Mouse (Mus musculus) hindbrain, embryonic 12.5 days (tissue): ENCODE measurements around the gene Gm20388. TPM values are rescaled to one million over a fixed set of nuclear protein-coding genes. Genes with fewer than 3 reads are reported as not detected.

ENCODE experiments used
- ATAC-seq: fragments of 200-750 bp; cut with Nextera tagmentation; 2 replicates; pipeline ENCODE4 v1.8.0; 2017; ENCODE audit warnings: moderate TSS enrichment; ENCODE audit not compliant: low FRiP score
- H3K27ac ChIP-seq: fragments of 300-500 bp; sonication (generic); 2 replicates; pipeline ENCODE4 v1.5.1; 2016; ENCODE audit warnings: mild to moderate bottlenecking
- H3K27me3 ChIP-seq: fragments of 300-500 bp; sonication (generic); 2 replicates; pipeline ENCODE4 v1.6.1; 2016; ENCODE audit warnings: mild to moderate bottlenecking
- H3K36me3 ChIP-seq: fragments of 300-500 bp; sonication (generic); 2 replicates; pipeline ENCODE4 v1.6.1; 2016; ENCODE audit warnings: mild to moderate bottlenecking
- H3K4me1 ChIP-seq: fragments of 300-500 bp; sonication (generic); 2 replicates; pipeline ENCODE4 v1.6.1; 2016
- H3K4me2 ChIP-seq: fragments of 300-500 bp; sonication (generic); replicated peaks from 2 replicates; pipeline ENCODE4 v1.6.1; 2016; ENCODE audit warnings: mild to moderate bottlenecking
- H3K4me3 ChIP-seq: fragments of 300-500 bp; sonication (generic); 2 replicates; pipeline ENCODE4 v1.5.1; 2016; ENCODE audit warnings: mild to moderate bottlenecking
- H3K9ac ChIP-seq: fragments of 300-500 bp; sonication (generic); 2 replicates; pipeline ENCODE4 v1.6.1; 2016; ENCODE audit warnings: mild to moderate bottlenecking, moderate library complexity
- H3K9me3 ChIP-seq: fragments of 300-500 bp; sonication (generic); replicated peaks from 2 replicates; pipeline ENCODE4 v1.6.1; 2016; ENCODE audit warnings: mild to moderate bottlenecking
- WGBS: fragments of 180-500 bp; shearing (Covaris S2); methylation state at CpG from one replicate; pipeline ENCODE4 v1.1.7; 2016; 5-methylcytosine and 5-hydroxymethylcytosine counted together
- polyA plus RNA-seq: library from polyadenylated mRNA; unstranded; fragments of >200 nt; fragmentation: Nextera tagmentation; extraction: Ambion mirVana; gene quantifications from 2 replicates; pipeline ENCODE4 v1.2.1, GENCODE M21; 2016

Gene Gm20388
- polyA plus RNA-seq, 1 experiment from 2014 or later = not detected

DNA sequence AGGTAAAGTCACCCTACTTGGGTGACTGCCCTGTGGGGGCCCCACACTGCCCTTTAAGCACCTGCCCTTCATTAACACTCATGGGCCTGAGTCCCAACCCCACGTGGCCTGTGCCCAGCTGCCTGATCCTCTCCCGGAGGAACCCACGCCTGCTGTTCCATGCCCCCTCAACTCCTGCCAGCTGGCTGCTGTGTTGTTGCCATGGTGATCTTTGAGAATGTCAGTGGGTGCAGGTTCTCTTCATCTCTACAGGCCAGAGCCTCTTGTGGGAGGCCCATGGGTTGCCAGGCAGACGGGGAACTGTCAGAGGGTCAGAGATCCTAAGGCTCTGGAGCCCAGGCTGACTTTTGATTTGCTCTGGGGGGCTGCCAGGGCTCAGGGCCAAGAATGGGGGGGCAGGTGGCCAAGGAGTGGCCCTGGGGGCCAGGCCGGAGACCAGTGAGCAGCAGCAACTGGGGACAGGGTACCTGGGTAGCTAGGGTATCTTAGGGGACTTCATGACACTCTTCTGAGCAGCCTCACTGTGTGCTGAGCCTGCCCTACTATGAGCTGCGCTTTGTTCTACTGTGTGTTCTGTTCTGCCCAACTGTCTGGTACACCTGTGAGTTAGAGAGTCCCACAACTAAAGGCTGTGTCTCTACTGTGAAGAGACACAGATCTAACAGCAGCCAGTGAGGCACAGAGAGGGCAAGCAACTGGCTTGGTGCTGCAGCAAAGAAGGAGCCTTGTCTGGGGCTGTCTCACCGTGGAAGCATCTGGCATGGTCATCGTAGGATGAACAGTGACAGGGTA is 381.9 kb downstream of the Gm20388 start:
- 39% methylated on average over 8 of the region's 8 CpGs for WGBS
- Histone ChIP-seq H3K4me3 (no peak overlapping the region), H3K9me3 (no peaks in the 10 kb centered on the region), H3K27ac (peak overlapping the region; percentile 92), H3K9ac (peak overlapping the region; percentile 47; the same call in 1 of the 2 replicates), H3K27me3 (peaks cover 7% of the 10 kb centered on the region; the same call in 1 of the 2 replicates), H3K4me1 (peaks cover 97% of the 10 kb centered on the region), H3K4me2 (no peak overlapping the region), H3K36me3 (no peaks in the 10 kb centered on the region)
- 0 out of 2 replicates have a peak, but pooled peaks have one; percentile 11 for ATAC-seq

DNA sequence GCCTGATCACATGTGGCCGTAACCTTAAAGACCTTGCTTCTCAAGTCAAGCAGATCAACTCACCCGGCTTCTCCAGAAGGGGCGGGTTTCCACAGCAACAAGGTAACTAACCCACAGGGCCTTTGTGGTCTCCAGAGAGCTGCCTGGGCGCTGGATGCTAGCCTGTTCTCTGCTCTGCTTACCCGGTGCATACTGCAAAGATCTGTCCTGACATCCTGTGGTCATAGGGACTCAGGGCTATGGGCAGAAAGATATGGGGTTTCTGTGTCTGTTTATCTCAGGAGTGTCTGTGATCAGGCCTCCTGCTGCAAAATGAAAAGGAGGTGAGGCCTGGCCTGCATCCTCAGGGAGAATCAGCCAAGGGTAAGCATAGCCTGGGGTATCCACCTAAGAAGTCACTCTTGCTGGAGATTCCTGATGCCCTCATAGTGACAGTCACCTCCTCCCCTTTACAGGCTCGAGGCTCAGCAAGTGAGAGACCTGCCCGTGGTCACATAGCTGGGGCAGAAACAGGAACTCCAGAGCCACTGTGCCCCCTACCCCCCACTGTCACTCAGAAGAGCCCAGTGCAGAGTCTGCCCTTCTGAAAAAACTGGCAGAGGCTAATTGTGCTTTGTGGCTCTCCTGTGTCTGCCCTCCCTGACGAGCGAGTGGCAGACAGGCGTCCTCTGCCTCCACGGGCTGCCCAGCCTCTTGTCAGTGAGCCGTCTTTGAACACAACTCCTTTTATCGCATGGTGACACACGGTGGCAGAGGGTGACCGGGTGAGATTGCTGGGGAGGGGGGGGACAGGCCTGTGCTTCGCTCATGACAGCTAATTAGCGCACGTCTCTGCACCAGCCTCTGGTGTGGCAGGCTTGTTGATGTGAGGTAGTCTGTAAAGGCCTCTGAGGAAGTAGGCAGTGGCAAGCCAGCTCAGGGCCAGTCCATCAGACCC is 383.0 kb downstream of the Gm20388 start:
- H3K9me3 ChIP-seq = no peaks in the 10 kb centered on the region
- H3K27me3 ChIP-seq = peaks cover 7% of the 10 kb centered on the region; the same call in 1 of the 2 replicates
- H3K9ac ChIP-seq = peak overlapping the region; percentile 47
- H3K4me3 ChIP-seq = no peak overlapping the region
- ATAC-seq = peak; percentile 18; the same call in 1 of the 2 replicates
- peak overlapping the region; percentile 92 for H3K27ac ChIP-seq
- peaks cover 98% of the 10 kb centered on the region for H3K4me1 ChIP-seq
- 0 out of 2 replicates have a peak overlapping the region, but pooled peaks have one; percentile 2 for H3K4me2 ChIP-seq
- H3K36me3 ChIP-seq = no peaks in the 10 kb centered on the region
- WGBS = 15% methylated on average over 18 of the region's 18 CpGs

DNA sequence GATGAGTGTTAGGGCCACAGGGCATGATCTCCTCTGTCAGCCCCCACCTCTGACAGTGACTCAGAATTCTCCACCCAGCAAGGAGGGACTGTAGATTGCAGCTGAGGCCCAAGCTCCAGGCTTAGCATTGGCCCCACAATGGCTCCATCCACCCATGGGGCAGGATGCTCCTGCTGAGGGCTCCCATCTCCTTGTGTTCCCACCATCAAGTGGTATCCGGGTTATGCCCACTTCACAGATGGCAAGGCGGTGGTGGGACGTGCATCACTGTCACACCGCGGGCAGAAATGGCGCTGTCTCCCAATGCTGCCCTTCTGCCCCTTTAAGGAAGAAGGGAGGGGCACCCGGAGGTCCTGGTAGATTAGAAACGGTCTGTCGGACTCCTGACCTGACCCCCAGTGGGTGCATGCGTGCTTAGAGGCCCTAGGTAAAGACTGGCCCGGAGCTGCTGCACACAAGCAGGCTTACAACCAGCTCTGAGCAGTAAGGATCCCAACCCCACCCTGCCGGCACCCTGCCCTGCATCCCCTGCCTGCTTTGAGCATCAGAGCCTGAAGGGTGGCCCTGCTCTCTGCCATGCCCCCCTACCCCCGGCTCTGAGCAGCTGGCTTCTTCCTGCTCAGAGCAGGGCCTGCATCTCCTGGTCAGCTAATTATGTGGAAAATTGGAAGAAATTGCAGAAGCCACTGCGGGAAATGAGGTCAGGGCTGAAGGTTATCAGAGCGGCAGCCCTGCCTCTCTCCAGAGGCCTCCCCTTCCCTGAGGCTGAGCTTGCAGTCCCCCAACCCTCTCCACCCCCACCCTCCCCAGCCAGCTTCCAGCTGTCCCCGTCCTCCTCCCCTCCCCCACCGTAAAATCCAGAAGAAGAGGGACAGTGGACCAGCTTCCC is 384.6 kb downstream of the Gm20388 start:
- peak overlapping the region; percentile 12 for H3K4me2 ChIP-seq
- peaks cover 7% of the 10 kb centered on the region; the same call in 1 of the 2 replicates for H3K27me3 ChIP-seq
- 16% methylated on average over 17 of the region's 17 CpGs for WGBS
- H3K4me1 ChIP-seq = peaks cover 95% of the 10 kb centered on the region
- no peaks in the 10 kb centered on the region for H3K36me3 ChIP-seq
- H3K4me3 ChIP-seq = no peak overlapping the region
- no peaks in the 10 kb centered on the region for H3K9me3 ChIP-seq
- peak overlapping the region; percentile 29; the same call in 1 of the 2 replicates for H3K9ac ChIP-seq
- H3K27ac ChIP-seq = peak overlapping the region; percentile 92
- ATAC-seq = peak; percentile 38

DNA sequence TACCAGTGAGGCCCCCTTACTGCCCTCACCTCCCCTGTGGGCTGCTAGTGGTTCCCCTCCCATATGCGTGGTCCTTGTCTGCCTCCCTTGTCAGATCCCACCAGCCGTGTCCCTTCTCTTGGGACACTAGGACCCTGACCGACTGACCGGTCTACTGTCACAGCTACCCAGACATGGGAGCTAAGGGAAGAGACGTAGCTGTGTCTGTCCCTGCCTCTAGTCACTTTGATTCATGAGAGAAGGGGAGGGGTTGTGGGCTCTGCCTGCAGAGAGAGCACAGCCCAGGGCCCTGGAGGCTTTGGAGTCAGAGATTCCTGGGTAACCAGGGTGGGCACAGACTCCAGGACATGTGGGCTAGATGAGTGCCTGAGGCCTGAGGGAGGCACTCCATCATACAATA is 386.4 kb downstream of the Gm20388 start:
- no peak overlapping the region for H3K4me3 ChIP-seq
- peak overlapping the region; percentile 1; the same call in 1 of the 2 replicates for H3K9ac ChIP-seq
- peak; percentile 5; the same call in 1 of the 2 replicates for ATAC-seq
- H3K27me3 ChIP-seq = peaks cover 4% of the 10 kb centered on the region; the same call in 1 of the 2 replicates
- H3K9me3 ChIP-seq = no peaks in the 10 kb centered on the region
- peaks cover 91% of the 10 kb centered on the region for H3K4me1 ChIP-seq
- H3K27ac ChIP-seq = peak overlapping the region; percentile 92
- H3K36me3 ChIP-seq = no peaks in the 10 kb centered on the region
- no peak overlapping the region for H3K4me2 ChIP-seq
- 15% methylated on average over 5 of the region's 5 CpGs for WGBS

DNA sequence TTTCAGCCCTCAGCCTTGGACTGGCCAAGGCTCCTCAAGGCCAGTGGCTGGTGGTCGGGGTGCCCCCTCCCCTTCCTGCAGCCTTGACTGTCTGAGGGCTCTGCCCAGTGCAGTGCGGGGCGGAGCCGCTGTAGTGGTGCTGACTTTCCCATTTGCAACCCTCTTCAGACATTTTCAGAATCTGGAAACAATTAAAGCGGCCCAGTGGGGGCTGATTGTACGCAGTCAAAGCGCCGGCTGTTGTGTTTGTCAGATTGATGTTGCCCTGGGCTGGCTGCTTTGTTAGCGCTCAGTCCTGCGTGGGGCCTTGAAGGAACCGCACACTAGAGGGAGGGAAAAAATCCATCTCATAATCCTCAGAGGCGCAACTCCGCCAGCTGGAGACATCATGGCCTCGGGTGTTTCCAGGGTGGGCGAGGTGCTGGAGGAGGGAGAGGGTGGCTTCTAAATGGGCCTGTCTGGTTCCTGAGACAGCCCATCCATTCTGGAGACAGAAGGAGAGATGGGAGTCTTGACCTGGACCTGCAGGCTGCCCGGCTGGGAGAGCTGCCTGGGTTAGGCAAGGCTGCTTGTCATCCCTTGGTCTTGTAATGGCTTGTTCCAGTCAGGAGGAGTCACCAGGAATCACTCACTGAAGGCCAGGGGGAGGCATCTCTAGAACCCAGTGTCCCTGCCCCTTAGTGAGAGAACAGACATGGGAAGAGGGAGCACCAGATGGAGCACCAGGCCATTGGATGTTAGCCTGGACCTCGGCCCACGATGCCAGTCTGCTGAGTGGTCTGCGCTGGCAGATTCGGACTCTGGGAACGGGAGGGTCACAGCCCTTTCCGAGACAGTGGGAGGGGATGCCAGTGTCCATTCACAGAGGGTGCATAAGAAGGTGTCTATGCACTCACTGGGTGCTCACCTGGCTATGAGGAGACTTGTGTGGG is 388.2 kb downstream of the Gm20388 start:
- peak; percentile 49 for ATAC-seq
- no peaks in the 10 kb centered on the region for H3K36me3 ChIP-seq
- peak overlapping the region; percentile 12; the same call in 1 of the 2 replicates for H3K4me2 ChIP-seq
- peak overlapping the region; percentile 92 for H3K27ac ChIP-seq
- H3K9me3 ChIP-seq = no peaks in the 10 kb centered on the region
- H3K9ac ChIP-seq = peak overlapping the region; percentile 27; the same call in 1 of the 2 replicates
- 28% methylated on average over 22 of the region's 22 CpGs for WGBS
- H3K4me3 ChIP-seq = no peak overlapping the region
- H3K4me1 ChIP-seq = peaks cover 84% of the 10 kb centered on the region
- H3K27me3 ChIP-seq = peaks cover 13% of the 10 kb centered on the region; the same call in 1 of the 2 replicates

DNA sequence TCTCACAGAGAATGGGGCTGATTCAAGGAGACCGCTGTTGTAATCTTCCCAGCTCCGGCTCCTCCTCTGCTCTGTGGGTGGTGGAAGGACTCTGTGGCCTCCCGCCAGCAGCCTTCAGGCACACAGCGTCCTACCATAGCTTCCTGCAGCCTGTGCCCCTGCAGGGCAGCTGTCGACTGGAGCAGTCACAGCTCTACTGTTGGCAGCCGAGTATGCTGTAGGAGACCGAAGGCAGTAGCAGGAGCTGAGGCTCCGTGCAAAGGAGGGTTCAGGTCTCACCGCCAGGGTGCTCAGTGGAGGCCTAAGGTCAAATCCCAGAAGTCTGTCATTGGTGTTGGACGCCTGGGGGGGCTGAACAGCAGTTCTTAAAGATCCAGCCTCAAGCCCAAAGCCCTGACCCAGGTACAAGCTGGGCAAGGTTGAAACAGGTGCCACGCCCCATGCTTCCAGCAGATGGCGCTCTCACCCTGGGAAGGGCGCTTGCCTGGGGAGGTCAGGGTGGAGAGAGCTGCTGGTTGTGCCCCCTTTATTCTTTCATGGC is 390.0 kb downstream of the Gm20388 start:
- ATAC-seq = no peak
- peak overlapping the region; percentile 83 for H3K27ac ChIP-seq
- 4% methylated on average over 13 of the region's 13 CpGs for WGBS
- H3K4me3 ChIP-seq = no peak overlapping the region
- H3K9ac ChIP-seq = 0 out of 2 replicates have a peak overlapping the region, but pooled peaks have one; percentile 15
- peaks cover 16% of the 10 kb centered on the region; the same call in 1 of the 2 replicates for H3K27me3 ChIP-seq
- H3K9me3 ChIP-seq = no peaks in the 10 kb centered on the region
- H3K36me3 ChIP-seq = no peaks in the 10 kb centered on the region
- H3K4me1 ChIP-seq = peaks cover 76% of the 10 kb centered on the region
- H3K4me2 ChIP-seq = peak overlapping the region; percentile 32

DNA sequence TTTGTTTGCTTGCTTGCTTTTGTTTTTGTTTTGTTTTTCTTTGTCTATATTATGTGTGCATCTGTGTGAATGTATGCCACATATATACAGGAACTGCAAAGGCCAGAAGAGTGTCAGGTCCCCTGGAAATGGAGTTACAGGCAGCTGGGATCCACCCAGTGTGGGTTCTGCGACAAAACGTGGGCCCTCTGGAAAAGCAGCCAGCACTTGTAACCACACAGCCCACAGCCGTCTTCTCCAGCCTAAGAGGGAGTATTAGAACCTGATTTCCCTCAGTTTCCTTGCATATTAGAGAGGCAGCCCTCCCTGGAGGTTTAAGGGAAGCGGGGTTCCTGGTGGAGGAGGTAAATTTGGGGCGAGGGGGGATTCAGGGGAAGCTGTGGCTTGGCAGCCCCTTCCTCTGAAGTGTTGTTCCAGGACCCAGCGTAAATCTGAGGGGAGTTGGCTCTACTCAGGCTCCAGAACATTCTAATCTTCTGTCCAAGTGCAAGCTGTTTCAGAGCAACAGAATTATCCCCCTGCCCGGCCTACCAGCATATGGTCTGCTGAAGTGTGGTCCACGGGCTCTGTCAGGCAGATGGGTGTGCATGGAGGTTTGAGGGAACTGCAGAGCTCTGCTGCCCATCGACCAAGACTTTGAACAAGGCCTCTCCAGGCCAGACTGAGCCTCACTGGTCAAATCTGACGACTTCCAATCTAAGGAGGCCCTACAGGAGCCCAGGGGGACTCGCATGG is 392.5 kb downstream of the Gm20388 start:
- no peak for ATAC-seq
- Histone ChIP-seq H3K27ac (peak overlapping the region; percentile 67), H3K9ac (no peak overlapping the region), H3K9me3 (no peaks in the 10 kb centered on the region), H3K4me2 (no peak overlapping the region), H3K27me3 (peaks cover 29% of the 10 kb centered on the region), H3K4me1 (peaks cover 68% of the 10 kb centered on the region), H3K36me3 (no peaks in the 10 kb centered on the region), H3K4me3 (no peak overlapping the region)
- WGBS = 61% methylated on average over 11 of the region's 11 CpGs

DNA sequence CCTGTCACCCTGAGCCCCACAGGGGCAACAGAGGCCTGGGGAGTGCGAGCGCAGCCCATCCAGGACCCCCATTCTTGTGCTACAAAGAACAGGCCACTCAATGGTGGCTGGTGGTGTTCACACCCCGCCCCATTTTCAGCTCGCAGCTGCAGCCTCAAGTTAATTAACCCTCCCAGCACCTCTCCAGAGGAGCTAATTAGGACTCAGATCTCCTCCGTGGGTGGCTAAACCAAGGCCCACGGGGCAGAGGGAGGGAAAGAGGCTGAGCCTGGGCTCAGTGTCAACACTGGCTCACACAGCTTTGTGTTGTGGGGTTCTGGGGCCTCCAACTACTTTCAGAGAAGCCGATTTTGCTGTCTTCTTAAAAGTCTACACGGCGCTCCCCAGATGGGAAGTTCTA is 393.5 kb downstream of the Gm20388 start:
- Histone ChIP-seq H3K9ac (peak overlapping the region; percentile 13; the same call in 1 of the 2 replicates), H3K4me2 (no peak overlapping the region), H3K27ac (peak overlapping the region; percentile 67), H3K4me3 (no peak overlapping the region), H3K4me1 (peaks cover 68% of the 10 kb centered on the region), H3K9me3 (no peaks in the 10 kb centered on the region), H3K36me3 (no peaks in the 10 kb centered on the region), H3K27me3 (peaks cover 34% of the 10 kb centered on the region)
- 17% methylated on average over 9 of the region's 9 CpGs for WGBS
- peak; percentile 38; the same call in 1 of the 2 replicates for ATAC-seq

DNA sequence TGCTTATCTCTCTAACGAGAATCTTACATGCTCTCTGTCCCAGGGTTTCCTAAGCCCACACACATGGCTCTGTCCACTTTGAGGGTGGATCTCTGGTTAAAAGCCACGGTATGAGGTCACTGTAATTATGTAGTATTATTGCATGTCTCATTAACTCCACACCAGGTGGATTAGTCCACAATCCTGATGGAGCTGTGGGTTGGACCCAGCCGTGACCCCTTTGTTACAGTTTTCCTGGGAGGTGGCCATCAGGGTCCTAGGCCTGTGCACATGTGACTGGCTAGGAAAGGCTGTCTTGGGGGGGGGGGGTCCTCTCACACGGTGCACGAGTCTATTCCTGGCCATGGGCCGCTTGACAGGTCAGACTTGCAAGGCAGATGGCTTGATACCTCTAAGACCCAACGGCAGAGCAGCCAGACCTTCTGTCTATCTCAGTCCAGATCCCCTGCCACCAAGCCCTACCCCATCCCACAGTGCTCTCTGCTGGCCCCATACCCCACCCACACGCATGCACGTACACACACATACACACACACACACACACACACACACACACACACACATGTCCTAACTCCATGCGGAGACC is 395.3 kb downstream of the Gm20388 start:
- WGBS = 72% methylated on average over 10 of the region's 10 CpGs
- Histone ChIP-seq H3K4me2 (no peak overlapping the region), H3K9ac (no peak overlapping the region), H3K27me3 (peaks cover 36% of the 10 kb centered on the region; the same call in 1 of the 2 replicates), H3K4me3 (no peak overlapping the region), H3K9me3 (no peaks in the 10 kb centered on the region), H3K27ac (peak overlapping the region; percentile 30; the same call in 1 of the 2 replicates), H3K36me3 (no peaks in the 10 kb centered on the region), H3K4me1 (peaks cover 67% of the 10 kb centered on the region)
- no peak for ATAC-seq
